Mouse (Mus musculus): ENCODE results near the gene Elmo1.
"Not testable (repeated sequence)": the region's sequence is repeated elsewhere in the genome, so short reads cannot be mapped to it uniquely, and the experiment has no call there.

Gene Elmo1

DNA sequence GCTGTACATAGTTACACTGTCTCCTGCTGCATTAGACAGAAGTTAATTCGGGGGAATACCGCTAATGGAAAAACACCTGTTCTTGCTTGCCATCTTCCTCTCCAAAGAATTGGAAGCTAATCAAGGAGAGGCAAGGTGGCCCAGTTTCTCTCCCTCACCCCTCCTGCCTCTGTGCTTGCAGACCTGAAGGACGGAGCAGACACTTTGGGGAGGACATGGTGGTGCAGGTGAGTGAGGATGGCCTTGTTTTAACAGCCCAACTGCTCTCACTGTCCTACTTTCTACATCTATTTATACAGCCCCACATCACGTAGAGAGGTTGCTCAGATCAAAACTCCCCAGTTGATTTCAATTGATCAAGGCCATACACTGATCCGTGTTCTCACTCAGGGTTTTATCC, 529.5 kb downstream of the Elmo1 start:
- no peak for DNase-seq (ENCODE audit: low spot score)

DNA sequence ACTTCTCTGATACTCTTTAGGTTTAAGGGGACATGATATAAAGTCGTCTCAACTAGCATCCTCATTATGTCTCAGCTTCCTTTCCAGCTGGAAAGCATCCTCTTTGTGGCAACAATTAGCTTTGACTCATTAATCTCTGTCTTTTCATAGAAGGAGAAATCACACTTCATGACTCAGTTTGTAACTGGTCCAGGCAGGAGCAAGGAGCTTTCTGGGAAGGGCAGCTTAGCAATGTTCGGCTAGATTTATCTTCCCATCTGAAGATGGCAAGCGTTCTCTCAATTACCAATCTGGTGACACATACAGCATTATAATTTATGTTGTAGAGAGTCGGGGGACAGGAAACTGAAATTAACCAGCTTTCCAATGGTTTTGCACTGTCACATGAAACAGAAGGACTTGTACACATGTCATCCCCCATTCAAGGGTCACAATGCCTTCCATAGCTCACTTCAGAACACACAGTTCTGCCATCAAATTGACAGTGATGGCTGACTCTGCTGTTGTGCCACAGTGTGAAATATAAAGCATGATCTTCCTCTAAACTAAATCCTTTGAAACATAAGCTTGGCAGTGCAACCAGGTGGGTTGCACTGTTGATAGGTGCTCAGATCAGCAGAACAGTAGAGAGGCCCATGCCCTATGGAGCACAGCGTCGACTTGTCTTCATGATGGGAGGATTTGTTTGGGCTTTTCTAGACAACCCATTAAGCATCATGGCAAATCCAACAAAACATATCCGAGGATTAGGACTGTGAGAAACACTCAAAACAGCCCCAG, 532.9 kb downstream of the Elmo1 start:
- no peak for DNase-seq (ENCODE audit: low spot score)

DNA sequence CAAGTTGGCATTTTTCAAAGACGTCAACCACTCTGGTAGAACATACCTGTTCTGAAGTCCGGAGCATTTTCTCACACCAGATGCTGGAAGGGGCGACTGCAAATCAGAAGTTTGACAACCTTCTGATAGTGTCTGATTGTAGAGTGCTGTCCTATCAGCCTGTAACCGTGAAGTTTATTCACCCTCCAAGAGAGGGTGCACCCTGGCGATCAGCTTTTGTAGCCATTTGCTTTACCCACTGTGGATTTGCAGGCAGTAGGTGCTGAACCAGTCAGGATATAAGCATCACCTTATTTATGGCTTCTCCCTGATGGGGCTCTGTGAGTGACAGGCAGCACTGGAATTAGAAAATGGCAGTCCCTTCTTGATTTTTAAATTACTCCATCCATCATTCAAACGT, 537.4 kb downstream of the Elmo1 start:
- no peak for DNase-seq (ENCODE audit: low spot score)

DNA sequence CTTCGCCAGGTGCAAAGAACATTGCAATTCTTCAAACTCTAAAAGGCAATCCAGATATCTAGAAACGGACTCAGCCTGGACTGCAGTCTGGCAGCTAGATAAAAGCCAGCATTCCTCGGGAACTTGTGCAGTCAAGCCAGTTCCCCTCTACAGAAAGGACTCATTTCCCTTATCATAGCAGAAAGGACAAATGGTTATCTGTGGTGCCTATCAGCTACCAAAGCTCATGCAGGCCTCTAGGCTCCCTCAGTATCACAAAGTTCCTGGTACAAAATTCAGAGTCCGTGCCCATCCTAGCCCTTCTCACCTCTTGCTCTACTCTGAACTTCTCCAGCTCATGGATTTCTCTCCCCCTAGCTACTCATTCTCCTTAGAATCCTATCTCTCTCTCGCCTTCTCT, 542.1 kb downstream of the Elmo1 start:
- no peak for DNase-seq (ENCODE audit: low spot score)

DNA sequence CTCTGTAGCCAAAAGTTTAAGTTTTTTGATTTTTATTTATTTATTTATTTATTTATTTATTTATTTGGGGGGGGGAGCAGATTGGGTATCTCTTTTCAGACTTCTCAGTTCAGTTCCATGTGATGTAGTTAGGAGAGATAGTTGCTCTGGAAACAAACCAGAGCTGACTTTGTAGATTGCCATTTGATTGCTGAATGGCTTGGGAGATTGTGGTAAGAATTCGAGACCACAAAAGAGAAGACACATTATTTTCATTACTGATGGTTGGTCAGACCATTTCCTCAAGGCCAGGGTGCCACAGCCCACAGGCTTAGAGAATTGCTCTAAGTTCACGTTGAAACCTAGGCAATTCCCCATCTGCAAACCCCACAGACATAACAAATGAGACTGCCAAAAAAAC, 544.3 kb downstream of the Elmo1 start:
- not testable (repeated sequence) for DNase-seq (ENCODE audit: low spot score)

DNA sequence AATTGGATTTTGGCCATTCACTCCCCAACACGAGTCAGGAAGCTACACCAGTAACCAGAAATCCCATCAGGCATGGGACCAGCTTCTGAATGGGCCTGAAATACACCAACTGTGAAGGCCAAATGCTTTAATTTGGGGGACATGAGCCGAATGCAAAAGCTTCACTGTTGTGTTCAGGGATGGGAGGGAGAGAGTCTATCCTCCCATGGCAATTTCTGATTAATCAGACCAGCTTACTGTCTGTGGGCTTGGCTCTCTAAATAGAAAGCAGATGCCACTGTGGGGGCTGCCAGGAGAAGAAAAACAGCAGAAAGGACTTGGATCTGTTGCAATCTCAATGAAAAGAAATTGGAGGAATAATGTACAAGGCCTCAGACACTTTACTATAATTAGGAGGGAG, 545.2 kb downstream of the Elmo1 start:
- DNase-seq (ENCODE audit: low spot score): no peak

All from ovary, postnatal 36 days (tissue).